Mouse (Mus musculus) forebrain, embryonic 11.5 days (tissue): ENCODE results near the gene Zfp128. TPM values are rescaled to one million over a fixed set of nuclear protein-coding genes. Genes with fewer than 3 reads are reported as not detected.
"Not testable (repeated sequence)": the region's sequence is repeated elsewhere in the genome, so short reads cannot be mapped to it uniquely, and the experiment has no call there.

Experiments
- ATAC-seq: fragments of 200-750 bp; cut with Nextera tagmentation; replicated peaks from 2 replicates; pipeline ENCODE4 v1.8.0; 2017; ENCODE audit warnings: moderate TSS enrichment; ENCODE audit not compliant: low FRiP score
- DNase-seq: peaks from one replicate; pipeline ENCODE4 v3.0.0-alpha.2; 2017; ENCODE audit warnings: low spot score
- H3K27ac ChIP-seq: fragments of 300-500 bp; sonication (generic); 2 replicates; pipeline ENCODE4 v1.5.1; 2014; ENCODE audit warnings: low read depth, low read length
- H3K27me3 ChIP-seq: fragments of 300-500 bp; sonication (generic); 2 replicates; pipeline ENCODE4 v1.6.1; 2014; ENCODE audit warnings: mild to moderate bottlenecking, low read length, mixed read lengths; ENCODE audit not compliant: control insufficient read depth, insufficient read depth
- H3K36me3 ChIP-seq: fragments of 300-500 bp; sonication (generic); 2 replicates; pipeline ENCODE4 v1.6.1; 2014; ENCODE audit warnings: mild to moderate bottlenecking, low read length, moderate library complexity, mixed read lengths; ENCODE audit not compliant: control insufficient read depth, insufficient read depth
- H3K4me1 ChIP-seq: fragments of 300-500 bp; sonication (generic); replicated peaks from 2 replicates; pipeline ENCODE4 v1.6.1; 2014; ENCODE audit warnings: low read length, mixed read lengths; ENCODE audit not compliant: control insufficient read depth, insufficient read depth
- H3K4me2 ChIP-seq: fragments of 300-500 bp; sonication (generic); 2 replicates; pipeline ENCODE4 v1.6.1; 2014; ENCODE audit warnings: low read depth, mild to moderate bottlenecking, low read length, moderate library complexity, mixed read lengths; ENCODE audit not compliant: severe bottlenecking
- H3K4me3 ChIP-seq: fragments of 300-500 bp; sonication (generic); 2 replicates; pipeline ENCODE4 v1.5.1; 2014; ENCODE audit warnings: low read depth, low read length
- H3K9ac ChIP-seq: fragments of 300-500 bp; sonication (generic); 2 replicates; pipeline ENCODE4 v1.6.1; 2014; ENCODE audit warnings: low read length
- H3K9me3 ChIP-seq: fragments of 300-500 bp; sonication (generic); 2 replicates; pipeline ENCODE4 v1.6.1; 2016; ENCODE audit warnings: low read length, mixed read lengths; ENCODE audit not compliant: control insufficient read depth
- WGBS: fragments of 180-500 bp; shearing (Covaris S2); extraction: QIAGEN DNeasy Blood & Tissue Kit; methylation state at CpG from one replicate; pipeline ENCODE4 v1.1.7; 2014; 5-methylcytosine and 5-hydroxymethylcytosine counted together
- polyA plus RNA-seq: library from polyadenylated mRNA; unstranded; fragments of >200 nt; fragmentation: Nextera tagmentation; extraction: Ambion mirVana; gene quantifications from 2 replicates; pipeline ENCODE4 v1.2.1, GENCODE M21; 2014

The Zfp128 gene
- polyA plus RNA-seq, 1 experiment from 2014 or later = 5.3 TPM

DNA sequence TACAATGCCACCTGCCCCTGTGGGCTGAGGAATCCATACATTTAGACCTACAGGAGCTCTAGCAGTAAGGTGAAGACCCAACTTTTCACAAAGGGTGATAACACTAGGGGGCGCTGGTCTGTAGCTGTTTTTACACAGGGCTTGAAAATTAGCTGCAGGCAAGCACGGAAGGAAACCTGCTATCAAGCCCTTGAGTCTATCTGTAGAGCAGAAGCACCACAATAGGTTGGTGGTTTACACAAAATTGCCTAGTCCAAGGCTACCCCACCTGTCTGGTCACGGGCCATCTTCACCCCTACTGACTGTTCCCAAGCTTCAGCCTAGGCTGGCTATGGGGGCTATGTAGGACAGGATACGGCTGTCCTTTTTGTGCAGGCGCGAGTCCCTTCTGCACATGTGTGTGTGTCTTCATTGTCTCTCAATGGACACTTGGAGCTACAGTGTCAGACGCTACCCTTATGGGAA, 28.6 kb downstream of the Zfp128 start:
- no peaks in the 10 kb centered on the region for H3K9me3 ChIP-seq
- H3K4me1 ChIP-seq = no peaks in the 10 kb centered on the region
- H3K27ac ChIP-seq = peak overlapping the region; percentile 42; the same call in 1 of the 2 replicates
- ATAC-seq (peak; percentile 35), DNase-seq (peak; percentile 76)
- peaks cover 4% of the 10 kb centered on the region; the same call in 1 of the 2 replicates for H3K36me3 ChIP-seq
- no peaks in the 10 kb centered on the region for H3K27me3 ChIP-seq
- H3K4me3 ChIP-seq = peak overlapping the region; percentile 39; the same call in 1 of the 2 replicates
- H3K9ac ChIP-seq = peak overlapping the region; percentile 65
- H3K4me2 ChIP-seq = peak overlapping the region; percentile 48
- WGBS = 31% methylated on average over 7 of the region's 7 CpGs

DNA sequence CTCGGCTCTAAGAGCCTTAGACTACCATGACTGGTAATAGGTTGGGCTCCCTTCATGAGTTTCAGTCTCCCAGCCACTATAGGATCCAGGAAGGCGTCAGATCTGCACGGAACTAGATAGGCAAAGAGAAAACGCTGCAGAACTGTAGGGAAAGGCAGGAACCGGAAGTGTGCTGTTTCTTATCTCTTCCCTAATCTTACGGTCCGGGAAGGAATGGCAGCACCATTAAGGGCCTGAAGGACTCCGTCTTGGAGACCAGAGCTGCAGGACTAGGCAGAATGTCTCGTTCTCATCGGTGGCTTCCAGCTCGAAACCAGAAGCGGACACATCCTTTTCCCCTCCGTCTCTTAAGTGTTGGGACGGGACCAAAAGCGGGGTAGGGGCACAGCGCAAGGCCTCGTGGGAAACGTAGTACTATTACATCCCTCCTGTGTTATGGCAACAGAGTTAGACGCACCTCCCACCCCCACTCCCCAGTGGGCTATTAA, 29.2 kb downstream of the Zfp128 start:
- ATAC-seq = peak; percentile 78
- WGBS = 14% methylated on average over 19 of the region's 19 CpGs

DNA sequence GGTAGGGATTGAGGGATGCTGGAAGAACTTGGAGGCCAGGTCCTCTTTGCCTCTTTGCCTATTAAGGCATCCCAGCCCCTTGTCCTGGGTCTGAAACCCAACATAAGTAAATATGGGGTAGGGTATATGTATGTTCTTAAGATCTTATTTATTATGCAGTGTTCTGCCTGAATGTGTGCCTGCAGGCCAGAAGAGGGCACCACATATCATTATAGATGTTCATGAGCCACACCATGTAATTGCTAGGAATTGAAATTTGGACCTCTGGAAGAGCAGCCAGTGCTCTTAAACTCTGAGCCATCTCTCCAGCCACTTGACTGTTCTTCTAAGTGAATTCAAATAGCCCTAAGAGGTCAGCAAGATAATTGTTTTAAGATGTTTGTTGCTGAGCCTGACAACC, 32.6 kb downstream of the Zfp128 start:
- Histone ChIP-seq H3K4me2 (no peak overlapping the region), H3K9me3 (no peaks in the 10 kb centered on the region)

More for the DNA sequence above, 29.2 kb downstream of the Zfp128 start:
- peak overlapping the region; percentile 39 for H3K4me3 ChIP-seq
- peak overlapping the region; percentile 42; the same call in 1 of the 2 replicates for H3K27ac ChIP-seq
- no peaks in the 10 kb centered on the region for H3K4me1 ChIP-seq
- peak overlapping the region; percentile 48 for H3K4me2 ChIP-seq
- H3K9me3 ChIP-seq = no peaks in the 10 kb centered on the region
- H3K27me3 ChIP-seq = no peaks in the 10 kb centered on the region
- peak; percentile 60 for DNase-seq
- peaks cover 4% of the 10 kb centered on the region; the same call in 1 of the 2 replicates for H3K36me3 ChIP-seq
- H3K9ac ChIP-seq = peak overlapping the region; percentile 65

DNA sequence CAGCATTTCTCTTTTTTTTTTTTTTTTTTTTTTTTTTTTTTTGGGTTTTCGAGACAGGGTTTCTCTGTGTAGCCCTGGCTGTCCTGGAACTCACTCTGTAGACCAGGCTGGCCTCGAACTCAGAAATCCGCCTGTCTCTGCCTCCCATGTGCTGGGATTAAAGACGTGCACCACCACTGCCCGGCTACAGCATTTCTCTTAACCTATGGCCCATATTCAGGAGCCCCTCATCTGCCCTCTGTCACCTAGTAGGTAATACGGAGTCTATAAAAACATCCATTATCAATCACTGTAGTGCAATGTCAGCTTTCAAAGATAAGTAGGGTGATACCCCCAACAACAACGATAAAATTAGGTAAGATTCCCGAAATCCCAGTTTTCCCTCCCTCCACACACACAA, 39.5 kb downstream of the Zfp128 start:
- WGBS = 89% methylated on average over 7 of the region's 8 CpGs

More for the DNA sequence above, 32.6 kb downstream of the Zfp128 start:
- H3K36me3 ChIP-seq = no peaks in the 10 kb centered on the region; the same call in 1 of the 2 replicates
- H3K4me1 ChIP-seq = no peaks in the 10 kb centered on the region
- H3K9ac ChIP-seq = no peak overlapping the region
- no peak for ATAC-seq
- H3K27me3 ChIP-seq = no peaks in the 10 kb centered on the region
- DNase-seq = no peak
- no peak overlapping the region for H3K4me3 ChIP-seq
- H3K27ac ChIP-seq = no peak overlapping the region

DNA sequence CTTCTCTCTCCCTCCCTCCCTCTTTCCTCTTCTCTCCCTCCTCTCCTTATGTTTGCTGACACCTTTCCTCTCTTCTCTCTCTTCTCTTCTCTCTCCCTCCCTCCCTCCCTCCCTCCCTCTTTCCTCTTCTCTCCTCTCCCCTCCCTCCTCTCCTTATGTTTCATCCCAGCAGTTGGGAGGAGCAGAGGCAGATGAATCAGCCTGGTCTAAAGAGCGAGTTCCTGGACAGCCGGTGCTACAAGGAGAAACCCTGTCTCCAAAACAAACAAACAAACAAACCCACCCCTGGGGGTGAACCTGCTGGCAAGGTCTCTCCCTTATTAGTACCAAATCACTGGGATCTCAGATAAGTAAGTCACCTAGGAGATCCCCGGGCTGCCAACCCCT, 40.3 kb downstream of the Zfp128 start:
- H3K36me3 ChIP-seq = peaks cover 17% of the 10 kb centered on the region; the same call in 1 of the 2 replicates
- H3K27ac ChIP-seq = peak overlapping the region; percentile 77
- H3K9ac ChIP-seq = peak overlapping the region; percentile 90
- peaks cover 4% of the 10 kb centered on the region; the same call in 1 of the 2 replicates for H3K4me1 ChIP-seq
- peak overlapping the region; percentile 86 for H3K4me3 ChIP-seq
- no peaks in the 10 kb centered on the region for H3K27me3 ChIP-seq
- no peak for ATAC-seq
- 3% methylated on average over 3 of the region's 3 CpGs for WGBS
- peak overlapping the region; percentile 92 for H3K4me2 ChIP-seq
- no peak for DNase-seq
- no peaks in the 10 kb centered on the region for H3K9me3 ChIP-seq

More for the DNA sequence above, 39.5 kb downstream of the Zfp128 start:
- DNase-seq, H3K4me1 ChIP-seq, H3K4me3 ChIP-seq, H3K27me3 ChIP-seq, H3K4me2 ChIP-seq, H3K36me3 ChIP-seq, H3K9me3 ChIP-seq, H3K27ac ChIP-seq, H3K9ac ChIP-seq, ATAC-seq: not testable (repeated sequence)

DNA sequence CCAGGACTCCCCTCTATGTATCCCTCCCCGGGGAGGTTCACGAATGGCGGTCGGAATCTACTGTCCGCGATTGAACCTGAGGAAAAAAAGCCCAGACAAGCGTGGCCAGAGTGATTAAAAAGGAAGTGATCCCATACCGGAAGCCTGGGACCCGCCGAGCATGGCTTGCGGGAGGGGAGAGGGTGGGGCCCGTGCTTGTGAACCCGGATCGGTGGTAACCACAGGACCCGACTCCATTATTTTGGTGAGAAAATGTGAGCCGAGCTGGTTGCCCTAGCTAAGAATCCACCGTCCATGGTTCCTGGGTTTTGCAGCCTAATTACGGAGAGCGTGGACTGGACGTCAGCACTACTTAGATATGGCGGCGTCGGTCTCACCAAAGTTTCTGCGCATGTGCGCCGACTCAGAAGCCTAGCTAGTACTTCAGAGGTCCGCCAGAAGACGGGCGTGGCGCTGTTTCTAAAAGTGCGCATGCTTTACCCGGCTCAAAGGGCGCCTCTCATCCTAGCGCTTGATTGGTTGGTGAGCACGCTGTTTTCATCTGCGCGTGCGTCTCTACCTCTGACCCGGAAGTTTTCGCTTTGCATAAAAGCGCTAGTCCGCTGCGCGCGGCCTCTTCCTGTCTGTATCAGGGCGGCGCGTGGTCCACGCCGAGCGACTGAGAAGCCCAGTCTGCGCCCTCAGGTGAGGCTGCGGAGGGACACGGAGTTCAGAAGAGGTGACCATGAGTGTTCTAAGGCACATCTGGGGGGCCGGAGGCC, 40.9 kb downstream of the Zfp128 start, which contains the start of gene Rps5:
TSS of gene Rps5 (plus strand) at position 586 of the 761 bp plus-strand sequence.
- Histone ChIP-seq H3K36me3 (peaks cover 21% of the 10 kb centered on the region; the same call in 1 of the 2 replicates), H3K4me1 (peaks cover 4% of the 10 kb centered on the region; the same call in 1 of the 2 replicates), H3K9ac (peak within 1 kb of the TSS; percentile 91), H3K9me3 (no peaks in the 10 kb centered on the region), H3K27me3 (no peaks in the 10 kb centered on the region; the same call in 1 of the 2 replicates), H3K4me2 (peak within 1 kb of the TSS; percentile 92), H3K27ac (peak within 1 kb of the TSS; percentile 77), H3K4me3 (peak within 1 kb of the TSS; percentile 86)
- ATAC-seq = peak; percentile 98
- peak; percentile 98 for DNase-seq
- WGBS = under 1% methylated on average over 55 of the region's 55 CpGs

DNA sequence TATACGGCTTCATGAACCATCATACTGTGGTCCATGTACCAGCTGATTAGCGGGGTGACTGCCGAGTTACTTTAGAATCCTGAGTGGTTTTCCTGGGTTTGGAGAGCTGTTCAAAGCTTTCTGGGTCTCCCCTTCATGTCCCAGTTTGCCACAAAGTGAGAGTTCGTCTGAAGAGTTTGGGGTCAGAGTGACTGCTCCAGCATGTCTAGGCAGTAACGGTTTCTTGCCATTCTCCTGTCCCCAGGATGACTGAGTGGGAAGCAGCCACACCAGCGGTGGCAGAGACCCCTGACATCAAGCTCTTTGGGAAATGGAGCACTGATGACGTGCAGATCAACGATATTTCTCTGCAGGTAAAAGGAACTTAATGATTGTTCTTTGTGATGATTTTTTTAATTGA, 41.8 kb downstream of the Zfp128 start:
- H3K27ac ChIP-seq = no peak overlapping the region

DNA sequence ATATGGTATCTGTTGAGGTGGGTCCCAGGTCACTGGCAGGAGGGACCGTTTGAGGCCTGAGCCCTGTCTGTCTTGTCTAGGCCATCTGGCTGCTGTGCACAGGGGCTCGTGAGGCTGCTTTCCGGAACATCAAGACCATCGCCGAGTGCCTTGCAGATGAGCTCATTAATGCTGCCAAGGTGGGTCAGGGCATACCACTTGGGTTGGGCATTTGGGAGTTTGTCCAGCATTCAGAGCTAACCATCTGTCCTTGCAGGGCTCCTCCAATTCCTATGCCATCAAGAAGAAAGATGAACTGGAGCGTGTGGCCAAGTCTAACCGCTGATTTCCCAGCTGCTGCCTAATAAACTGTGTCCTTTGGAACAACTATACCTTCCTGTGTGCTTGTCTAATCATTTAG, 45.3 kb downstream of the Zfp128 start:
- 86% methylated on average over 7 of the region's 7 CpGs for WGBS

More for the DNA sequence above, 41.8 kb downstream of the Zfp128 start:
- ATAC-seq (no peak), DNase-seq (no peak)
- Histone ChIP-seq H3K27me3 (peaks cover 5% of the 10 kb centered on the region; the same call in 1 of the 2 replicates), H3K4me1 (peaks cover 4% of the 10 kb centered on the region; the same call in 1 of the 2 replicates), H3K4me2 (peak overlapping the region; percentile 89), H3K9ac (peak overlapping the region; percentile 91), H3K9me3 (no peaks in the 10 kb centered on the region), H3K36me3 (peaks cover 24% of the 10 kb centered on the region; the same call in 1 of the 2 replicates), H3K4me3 (peak overlapping the region; percentile 86)
- 3% methylated on average over 8 of the region's 8 CpGs for WGBS

More for the DNA sequence above, 45.3 kb downstream of the Zfp128 start:
- peaks cover 11% of the 10 kb centered on the region; the same call in 1 of the 2 replicates for H3K27me3 ChIP-seq
- ATAC-seq (no peak), DNase-seq (no peak)
- no peak overlapping the region for H3K4me2 ChIP-seq
- H3K36me3 ChIP-seq = peaks cover 24% of the 10 kb centered on the region; the same call in 1 of the 2 replicates
- H3K4me1 ChIP-seq = peaks cover 7% of the 10 kb centered on the region; the same call in 1 of the 2 replicates
- H3K4me3 ChIP-seq = no peak overlapping the region
- H3K27ac ChIP-seq = no peak overlapping the region
- no peaks in the 10 kb centered on the region; the same call in 1 of the 2 replicates for H3K9me3 ChIP-seq
- no peak overlapping the region for H3K9ac ChIP-seq
